Mouse (Mus musculus) forebrain, embryonic 10.5 days (tissue): ENCODE measurements around the gene Foxn3. TPM values are rescaled to one million over a fixed set of nuclear protein-coding genes. Genes with fewer than 3 reads are reported as not detected.

Source experiments
- DNase-seq: peaks from one replicate; pipeline ENCODE4 v3.0.0-alpha.2; 2017; ENCODE audit warnings: low spot score; ENCODE audit errors: extremely low spot score
- H3K27ac ChIP-seq: fragments of 300-500 bp; sonication (generic); 2 replicates; pipeline ENCODE4 v1.5.1; 2016; ENCODE audit warnings: mild to moderate bottlenecking
- H3K27me3 ChIP-seq: fragments of 300-500 bp; sonication (generic); 2 replicates; pipeline ENCODE4 v1.6.1; 2016; ENCODE audit warnings: mild to moderate bottlenecking; ENCODE audit not compliant: poor library complexity, severe bottlenecking
- H3K36me3 ChIP-seq: fragments of 300-500 bp; sonication (generic); replicated peaks from 2 replicates; pipeline ENCODE4 v1.6.1; 2016; ENCODE audit warnings: mild to moderate bottlenecking, moderate library complexity
- H3K4me1 ChIP-seq: fragments of 300-500 bp; sonication (generic); 2 replicates; pipeline ENCODE4 v1.6.1; 2016
- H3K4me3 ChIP-seq: fragments of 300-500 bp; sonication (generic); 2 replicates; pipeline ENCODE4 v1.5.1; 2016; ENCODE audit warnings: mild to moderate bottlenecking, moderate library complexity
- H3K9me3 ChIP-seq: fragments of 300-500 bp; sonication (generic); 2 replicates; pipeline ENCODE4 v1.6.1; 2016; ENCODE audit warnings: mild to moderate bottlenecking, moderate library complexity
- WGBS: fragments of 180-500 bp; shearing (Covaris S2); methylation state at CpG from one replicate; pipeline ENCODE4 v1.1.7; 2016; 5-methylcytosine and 5-hydroxymethylcytosine counted together
- polyA plus RNA-seq: library from polyadenylated mRNA; unstranded; fragments of >200 nt; fragmentation: Nextera tagmentation; extraction: Ambion mirVana; gene quantifications from 2 replicates; pipeline ENCODE4 v1.2.1, GENCODE M21; 2016

The Foxn3 gene
- polyA plus RNA-seq, 1 experiment from 2014 or later = 47.3 TPM

DNA sequence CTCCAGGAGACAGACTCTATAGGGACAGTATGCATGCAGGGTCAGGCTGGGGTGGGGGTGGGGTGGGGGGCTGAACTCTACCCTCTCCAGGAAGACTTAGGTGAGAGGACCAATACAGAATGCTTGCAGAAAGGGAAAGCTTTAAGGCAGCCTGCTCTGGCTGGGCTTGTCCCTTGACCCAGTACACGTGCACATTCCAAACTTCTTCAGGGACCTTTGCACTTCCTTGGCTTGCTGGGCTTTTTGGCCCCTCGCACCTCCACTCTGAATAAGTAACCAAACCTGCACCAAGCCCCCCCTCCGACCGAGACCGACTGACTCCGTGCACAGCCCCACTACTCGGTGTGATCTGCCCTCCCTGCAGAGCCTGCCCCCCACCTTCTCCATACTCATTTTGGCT is 151.3 kb downstream of the Foxn3 start:
- Histone ChIP-seq H3K4me3 (no peak overlapping the region), H3K27ac (no peak overlapping the region), H3K27me3 (no peaks in the 10 kb centered on the region), H3K36me3 (no peaks in the 10 kb centered on the region; the same call in 1 of the 2 replicates), H3K9me3 (no peaks in the 10 kb centered on the region), H3K4me1 (peaks cover 29% of the 10 kb centered on the region)
- DNase-seq = no peak
- WGBS = 35% methylated on average over 7 of the region's 7 CpGs

DNA sequence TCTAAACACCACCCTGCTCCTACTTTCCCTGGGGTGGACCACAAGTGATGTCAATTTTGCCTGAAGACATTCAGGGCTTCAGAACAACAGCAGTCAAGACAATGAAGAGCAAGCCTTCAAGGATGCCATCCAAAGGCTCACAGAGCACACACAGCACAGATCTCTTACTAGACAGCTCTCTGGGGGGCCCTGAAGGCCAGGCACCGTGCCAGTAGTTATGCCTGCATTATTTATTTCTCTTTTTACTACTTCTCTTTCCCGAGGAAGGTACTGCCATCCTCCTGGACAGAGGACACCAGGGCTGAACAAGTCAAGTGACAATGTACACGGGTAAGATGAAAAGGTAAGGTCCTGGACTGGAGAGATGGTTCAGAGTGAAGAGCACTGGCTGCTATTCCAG is 154.7 kb downstream of the Foxn3 start:
- Histone ChIP-seq H3K27ac (no peak overlapping the region), H3K9me3 (peaks cover 3% of the 10 kb centered on the region; the same call in 1 of the 2 replicates), H3K36me3 (no peaks in the 10 kb centered on the region; the same call in 1 of the 2 replicates), H3K4me3 (no peak overlapping the region), H3K4me1 (peaks cover 28% of the 10 kb centered on the region), H3K27me3 (no peaks in the 10 kb centered on the region)
- no peak for DNase-seq
- 89% methylated on average over 3 of the region's 3 CpGs for WGBS

DNA sequence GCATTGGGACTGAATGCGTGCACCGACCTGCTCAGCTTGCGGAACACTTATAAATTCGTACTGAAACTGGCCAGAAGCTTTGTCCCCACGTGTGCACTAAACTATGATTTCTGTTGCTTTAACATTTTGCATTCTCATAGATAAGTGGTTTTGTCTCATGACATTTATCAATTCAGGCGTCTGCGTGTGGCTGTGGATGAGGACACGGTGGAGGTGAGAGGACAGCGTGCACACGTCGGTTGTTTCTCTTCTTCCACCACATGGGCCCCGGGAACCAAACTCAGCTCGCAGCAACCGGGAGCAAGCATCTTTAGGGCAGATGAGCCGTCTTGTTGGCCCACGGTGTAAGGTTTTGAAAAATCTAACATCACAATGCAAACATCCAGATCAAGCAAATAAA is 155.3 kb downstream of the Foxn3 start:
- H3K27ac ChIP-seq = no peak overlapping the region
- H3K4me1 ChIP-seq = peaks cover 26% of the 10 kb centered on the region
- H3K4me3 ChIP-seq = no peak overlapping the region
- DNase-seq = no peak
- H3K36me3 ChIP-seq = peaks cover 4% of the 10 kb centered on the region; the same call in 1 of the 2 replicates
- WGBS = 92% methylated on average over 16 of the region's 16 CpGs
- H3K9me3 ChIP-seq = peaks cover 8% of the 10 kb centered on the region; the same call in 1 of the 2 replicates
- H3K27me3 ChIP-seq = no peaks in the 10 kb centered on the region

DNA sequence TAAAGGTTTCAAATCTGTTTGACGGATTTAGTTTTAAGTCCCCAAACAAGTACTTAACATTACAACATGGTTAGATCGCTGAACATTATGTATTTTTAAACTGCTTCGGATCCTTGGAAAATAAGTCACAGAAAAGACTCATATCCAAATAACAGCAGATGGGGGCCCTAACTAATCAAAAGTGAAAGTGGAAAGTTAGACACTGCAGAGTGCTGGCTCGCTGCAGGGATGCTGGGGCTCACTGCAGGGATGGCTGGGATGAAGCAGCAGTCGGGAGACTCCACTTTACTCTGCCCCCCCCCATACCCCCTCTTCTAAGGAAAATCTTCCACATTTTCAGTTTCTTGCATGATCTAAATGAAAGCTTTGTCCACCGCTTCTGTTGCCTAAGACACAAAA is 156.1 kb downstream of the Foxn3 start:
- Histone ChIP-seq H3K27ac (no peak overlapping the region), H3K9me3 (peaks cover 12% of the 10 kb centered on the region; the same call in 1 of the 2 replicates), H3K36me3 (peaks cover 6% of the 10 kb centered on the region), H3K4me3 (no peak overlapping the region), H3K4me1 (peaks cover 19% of the 10 kb centered on the region), H3K27me3 (no peaks in the 10 kb centered on the region)
- DNase-seq = no peak
- 91% methylated on average over 6 of the region's 6 CpGs for WGBS

DNA sequence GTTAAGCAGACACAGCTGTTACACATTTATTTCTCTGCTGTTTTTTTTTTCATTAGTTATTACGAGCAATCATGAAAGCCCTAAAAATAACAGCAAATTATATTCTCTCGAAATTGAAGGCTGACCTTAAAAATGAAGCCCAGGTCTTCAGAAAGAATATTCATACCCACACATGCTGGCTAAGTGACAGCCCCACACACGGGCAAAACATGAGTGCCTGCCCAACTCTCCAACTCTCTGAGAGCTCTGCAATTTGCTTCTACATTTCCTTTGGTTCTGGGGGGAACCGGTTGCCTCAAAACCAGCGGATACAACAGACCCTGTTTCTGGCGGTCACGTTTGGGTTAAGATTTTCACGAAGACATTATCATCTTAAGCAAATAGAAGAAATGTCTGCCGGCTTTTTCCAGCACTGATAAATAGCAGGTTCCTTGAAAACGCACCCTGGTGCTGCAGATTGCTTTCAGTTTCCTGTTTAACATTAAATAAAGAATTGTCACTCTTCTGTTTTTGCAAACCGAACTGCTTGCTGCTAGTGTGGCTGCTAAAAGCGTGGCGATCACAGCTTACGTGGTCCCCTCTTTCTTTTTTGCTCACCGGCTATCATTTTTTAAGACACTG is 156.6 kb downstream of the Foxn3 start:
- WGBS = 89% methylated on average over 15 of the region's 15 CpGs
- Histone ChIP-seq H3K9me3 (peaks cover 14% of the 10 kb centered on the region; the same call in 1 of the 2 replicates), H3K27me3 (no peaks in the 10 kb centered on the region), H3K4me3 (no peak overlapping the region), H3K36me3 (peaks cover 6% of the 10 kb centered on the region), H3K4me1 (peaks cover 14% of the 10 kb centered on the region), H3K27ac (no peak overlapping the region)
- DNase-seq = no peak

DNA sequence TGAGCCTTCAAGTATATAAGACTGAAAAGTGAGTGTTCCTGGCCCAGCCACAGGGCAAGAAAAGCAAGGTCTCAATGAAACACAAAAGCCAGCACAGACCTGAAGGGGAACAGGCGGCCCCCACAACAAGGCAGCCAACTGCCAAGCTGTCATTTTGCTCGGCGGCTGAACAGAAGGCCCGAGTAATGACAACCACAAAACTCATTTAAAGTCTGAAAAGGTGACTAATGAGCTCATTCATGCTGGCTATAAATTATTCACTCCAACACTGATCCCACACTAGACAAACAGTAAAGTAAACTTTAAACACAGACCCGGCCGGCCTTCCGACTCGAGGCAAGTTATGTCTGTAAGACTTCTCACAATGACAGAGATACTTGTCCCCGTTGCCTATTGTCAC is 157.1 kb downstream of the Foxn3 start:
- Histone ChIP-seq H3K36me3 (peaks cover 9% of the 10 kb centered on the region), H3K9me3 (peaks cover 14% of the 10 kb centered on the region; the same call in 1 of the 2 replicates), H3K4me1 (peaks cover 13% of the 10 kb centered on the region), H3K27ac (no peak overlapping the region; the same call in 1 of the 2 replicates), H3K4me3 (no peak overlapping the region), H3K27me3 (no peaks in the 10 kb centered on the region)
- whole genome bisulfite sequencing = 54% methylated on average over 9 of the region's 9 CpGs
- DNase-seq = peak; percentile 24

DNA sequence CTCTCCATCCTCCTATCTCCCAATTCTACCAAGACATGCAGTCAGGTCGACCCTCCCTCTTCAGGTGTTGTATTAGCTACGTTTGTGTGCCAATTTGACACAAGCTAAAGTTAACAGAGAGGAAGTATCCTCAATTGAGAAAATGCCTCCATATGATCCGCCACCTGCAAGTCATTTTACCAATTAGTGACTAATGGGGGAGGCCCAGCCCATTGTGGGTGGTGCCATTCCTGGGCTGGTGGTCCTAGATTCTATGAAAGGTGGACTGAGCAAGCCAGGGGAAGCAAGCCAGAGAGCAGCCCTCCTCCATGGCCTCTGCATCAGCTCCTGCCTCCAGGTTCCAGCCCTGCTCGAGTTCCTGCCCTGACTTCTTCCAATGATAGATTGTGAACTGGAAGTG is 158.0 kb downstream of the Foxn3 start:
- Histone ChIP-seq H3K27ac (no peak overlapping the region), H3K4me3 (no peak overlapping the region), H3K9me3 (peaks cover 14% of the 10 kb centered on the region; the same call in 1 of the 2 replicates), H3K36me3 (peaks cover 10% of the 10 kb centered on the region), H3K4me1 (peaks cover 13% of the 10 kb centered on the region), H3K27me3 (no peaks in the 10 kb centered on the region)
- 76% methylated on average over 4 of the region's 4 CpGs for WGBS
- DNase-seq = no peak

DNA sequence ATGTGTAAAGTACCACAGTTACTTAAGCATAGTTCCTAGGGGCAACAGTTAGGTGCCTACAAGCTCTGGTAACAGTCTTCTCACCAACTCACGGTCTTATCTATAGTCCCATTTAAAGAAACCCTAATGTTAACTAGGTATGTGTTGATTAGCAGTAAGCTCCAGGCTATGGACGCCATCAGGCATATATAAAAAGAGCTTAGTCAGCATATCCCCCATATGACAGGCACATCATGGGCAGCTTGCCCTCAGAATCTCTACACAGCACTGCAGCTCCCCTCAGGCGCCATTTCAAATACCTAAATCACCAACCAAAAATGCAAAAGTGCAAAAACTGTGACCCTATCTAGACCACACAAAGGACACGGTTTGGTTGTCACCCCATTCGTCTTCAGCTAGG is 160.4 kb downstream of the Foxn3 start:
- Histone ChIP-seq H3K4me1 (peaks cover 13% of the 10 kb centered on the region), H3K27me3 (no peaks in the 10 kb centered on the region), H3K9me3 (peaks cover 14% of the 10 kb centered on the region; the same call in 1 of the 2 replicates), H3K36me3 (peaks cover 14% of the 10 kb centered on the region), H3K27ac (no peak overlapping the region), H3K4me3 (no peak overlapping the region)
- no peak for DNase-seq
- 95% methylated on average over 5 of the region's 5 CpGs for WGBS

DNA sequence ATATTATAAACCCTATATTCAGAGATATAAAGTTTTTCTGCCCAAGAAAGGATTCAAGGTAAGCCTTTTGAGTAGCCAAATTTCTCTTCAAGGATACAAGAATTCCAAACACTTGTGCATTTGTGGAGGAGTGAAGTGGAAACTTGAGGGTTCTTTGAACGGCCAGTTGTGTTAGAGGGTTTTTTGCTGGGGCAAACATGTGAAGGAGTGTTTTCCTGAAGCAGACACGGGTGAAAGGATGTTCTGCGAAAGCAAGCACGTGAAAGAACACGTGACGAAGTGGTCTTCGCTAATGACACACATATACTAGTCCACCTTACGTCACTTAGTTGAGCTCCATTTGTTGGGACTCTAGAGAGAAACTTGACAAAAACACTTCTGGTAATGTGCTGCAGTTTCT is 162.5 kb downstream of the Foxn3 start:
- no peaks in the 10 kb centered on the region for H3K27me3 ChIP-seq

DNA sequence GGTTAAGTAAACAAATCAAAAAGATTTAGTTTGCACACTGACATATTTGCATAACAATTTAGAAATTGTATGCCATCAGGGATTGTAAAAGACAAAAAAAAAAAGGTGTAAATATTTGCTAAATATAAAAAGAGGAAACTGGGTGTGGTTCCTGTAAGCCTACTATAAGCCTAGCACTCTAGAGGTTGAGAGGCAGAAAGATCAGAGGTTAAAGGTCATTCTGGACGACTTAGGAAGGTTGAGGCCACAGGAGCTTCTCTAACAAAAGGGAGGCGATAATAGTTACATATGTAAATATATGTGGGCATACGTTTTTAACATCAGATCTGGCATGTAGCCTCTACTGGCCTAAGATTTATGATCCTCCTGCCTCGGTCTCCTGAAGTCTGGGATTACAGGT is 163.8 kb downstream of the Foxn3 start:
- Histone ChIP-seq H3K27ac (no peak overlapping the region), H3K9me3 (peaks cover 18% of the 10 kb centered on the region; the same call in 1 of the 2 replicates), H3K27me3 (peaks cover 6% of the 10 kb centered on the region; the same call in 1 of the 2 replicates), H3K4me3 (no peak overlapping the region), H3K4me1 (peaks cover 6% of the 10 kb centered on the region), H3K36me3 (peaks cover 14% of the 10 kb centered on the region)
- WGBS = 88% methylated on average over 4 of the region's 4 CpGs
- DNase-seq = no peak

More for the DNA sequence above, 162.5 kb downstream of the Foxn3 start:
- Histone ChIP-seq H3K27ac (no peak overlapping the region), H3K4me1 (peaks cover 5% of the 10 kb centered on the region), H3K36me3 (peaks cover 14% of the 10 kb centered on the region), H3K4me3 (no peak overlapping the region), H3K9me3 (peaks cover 18% of the 10 kb centered on the region; the same call in 1 of the 2 replicates)
- no peak for DNase-seq
- WGBS = 96% methylated on average over 8 of the region's 8 CpGs

DNA sequence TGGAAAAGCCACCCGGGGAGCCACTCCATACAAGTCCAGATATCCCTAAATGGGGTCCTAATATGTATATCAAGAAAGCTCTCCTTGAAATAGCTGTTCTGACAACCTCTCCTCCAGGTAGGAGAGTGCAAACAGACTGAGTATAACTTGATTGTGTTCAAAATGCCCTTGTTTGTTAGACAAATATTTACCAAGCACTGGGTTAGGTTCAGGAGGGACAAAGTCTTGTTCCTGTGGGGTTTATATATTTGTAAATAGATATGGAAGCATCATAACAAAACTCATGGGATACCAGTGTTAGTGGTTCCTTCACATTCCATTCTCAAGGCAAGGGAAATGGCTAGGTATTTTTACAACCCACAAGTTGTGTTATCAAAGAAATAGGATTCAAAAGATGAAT is 166.9 kb downstream of the Foxn3 start:
- Histone ChIP-seq H3K9me3 (peaks cover 4% of the 10 kb centered on the region; the same call in 1 of the 2 replicates), H3K4me1 (peaks cover 26% of the 10 kb centered on the region), H3K27ac (no peak overlapping the region), H3K4me3 (no peak overlapping the region), H3K36me3 (peaks cover 7% of the 10 kb centered on the region; the same call in 1 of the 2 replicates), H3K27me3 (peaks cover 12% of the 10 kb centered on the region; the same call in 1 of the 2 replicates)
- DNase-seq = no peak
- WGBS = 85% methylated on average over 1 of the region's 1 CpGs

DNA sequence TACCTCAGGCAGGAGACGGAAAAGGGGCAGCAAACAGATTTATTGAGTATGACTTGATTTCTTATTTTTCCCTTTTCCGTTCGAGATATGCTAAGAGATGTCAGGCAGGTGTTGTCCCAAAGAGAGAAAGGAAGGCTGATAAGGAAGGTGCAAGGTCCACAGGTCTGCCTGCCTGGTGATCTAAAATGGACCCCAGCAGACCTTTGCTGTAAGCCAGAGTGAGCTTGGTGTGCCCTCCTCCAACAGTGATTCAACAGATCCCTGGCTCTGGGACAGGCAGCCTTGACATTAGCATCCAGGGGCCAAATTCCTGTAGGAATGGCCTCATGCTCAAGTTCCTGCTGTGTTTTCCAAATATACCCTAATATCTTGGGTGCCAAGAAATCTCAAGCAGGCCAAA is 168.3 kb downstream of the Foxn3 start:
- Histone ChIP-seq H3K4me1 (peaks cover 37% of the 10 kb centered on the region), H3K4me3 (no peak overlapping the region), H3K27me3 (peaks cover 12% of the 10 kb centered on the region; the same call in 1 of the 2 replicates), H3K36me3 (peaks cover 6% of the 10 kb centered on the region; the same call in 1 of the 2 replicates), H3K27ac (no peak overlapping the region), H3K9me3 (peaks cover 4% of the 10 kb centered on the region; the same call in 1 of the 2 replicates)
- no peak for DNase-seq
- WGBS = 86% methylated on average over 3 of the region's 3 CpGs

DNA sequence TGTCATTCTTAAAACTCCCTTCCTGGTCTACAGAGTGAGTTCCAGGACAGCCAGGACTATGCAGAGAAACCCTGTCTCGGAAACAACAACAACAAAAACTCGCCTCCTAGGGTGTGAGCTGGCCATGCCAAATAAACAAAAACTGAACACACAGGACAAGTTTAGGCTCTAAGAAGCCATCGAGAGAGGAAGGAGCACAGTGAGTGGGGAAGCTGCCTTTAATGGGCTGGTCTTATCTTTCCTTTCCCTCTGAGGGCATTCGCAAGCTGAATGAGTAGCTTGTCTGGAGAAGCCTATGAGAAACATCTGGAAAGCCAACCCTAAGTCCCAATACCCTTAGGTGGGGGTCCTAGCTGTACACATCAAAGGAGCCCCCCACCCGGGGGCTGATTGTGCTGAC is 168.7 kb downstream of the Foxn3 start:
- Histone ChIP-seq H3K36me3 (peaks cover 6% of the 10 kb centered on the region; the same call in 1 of the 2 replicates), H3K9me3 (peaks cover 4% of the 10 kb centered on the region; the same call in 1 of the 2 replicates), H3K4me1 (peaks cover 39% of the 10 kb centered on the region), H3K27ac (no peak overlapping the region), H3K27me3 (peaks cover 12% of the 10 kb centered on the region; the same call in 1 of the 2 replicates), H3K4me3 (no peak overlapping the region)
- 66% methylated on average over 5 of the region's 5 CpGs for whole genome bisulfite sequencing
- no peak for DNase-seq
